Mouse (Mus musculus): ENCODE measurements around the gene Ppt2.

DNA sequence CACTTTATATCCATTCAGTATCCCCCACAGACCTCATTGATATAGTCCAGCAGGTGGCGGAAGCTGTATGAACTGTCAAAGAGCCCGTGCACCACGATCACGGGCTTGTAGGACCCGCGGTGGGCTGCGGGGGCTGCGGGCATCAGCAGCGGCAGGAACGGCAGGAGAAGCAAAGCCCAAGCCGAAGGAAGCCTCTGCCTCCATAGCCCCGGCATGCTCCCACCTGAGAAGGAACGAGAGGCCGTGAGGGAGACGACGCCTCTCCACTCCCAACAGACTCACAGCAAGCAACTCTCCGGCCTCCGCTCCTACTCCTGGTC, 1.6 kb downstream of the Ppt2 start:
- TF ChIP-seq CTCF (IDR thresholded peaks at IDR 0.05), result peak; percentile 66
- TF ChIP-seq EP300 (IDR thresholded peaks at IDR 0.05), result no peak
